Mouse (Mus musculus): Measurements from ENCODE around the gene Foxp1. TPM values are rescaled to one million over a fixed set of nuclear protein-coding genes. Genes with fewer than 3 reads are reported as not detected.

Foxp1 gene
- total RNA-seq, 2 experiments from 2014 or later = 35.0 to 46.2 TPM

DNA sequence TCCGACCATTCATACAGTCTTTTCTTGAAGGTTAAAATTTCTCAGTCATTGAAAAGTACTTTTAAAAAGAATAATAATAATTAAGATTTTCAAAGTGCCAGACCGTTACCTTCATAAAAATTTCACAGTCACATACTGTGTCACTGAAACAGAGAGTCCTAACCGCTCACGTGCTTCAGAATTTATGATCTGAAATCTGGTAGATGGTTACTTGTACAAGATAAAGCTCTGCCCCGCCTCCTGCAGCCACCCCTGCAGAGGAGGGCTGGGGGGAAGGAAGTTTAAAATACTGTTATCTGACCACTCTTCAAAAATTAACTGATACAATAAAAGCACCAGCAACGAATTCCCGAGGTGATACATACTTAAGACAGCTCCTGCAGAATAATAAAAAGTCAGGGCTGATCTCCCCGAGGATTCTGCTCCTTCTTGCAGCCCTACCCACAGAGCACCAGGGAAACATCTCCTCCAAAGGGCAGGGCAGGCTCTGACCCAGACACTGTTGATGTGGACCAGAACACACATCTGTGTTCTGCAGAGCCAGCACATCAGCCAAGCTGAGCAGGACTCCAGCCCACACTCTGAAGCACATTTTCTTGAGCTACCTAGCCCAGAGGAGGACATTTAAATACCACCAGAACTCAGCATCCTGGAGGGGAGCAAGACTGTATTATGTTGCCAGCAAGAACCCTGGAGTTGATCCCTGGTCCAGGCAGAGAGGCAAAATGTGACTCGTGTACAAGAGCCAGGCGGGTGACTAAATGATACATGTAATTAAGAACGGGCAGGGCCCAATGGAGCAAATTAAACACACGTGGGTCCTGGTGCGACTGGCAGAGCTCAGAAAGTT is 316.7 kb downstream of the Foxp1 start:
- peak; percentile 51 for ATAC-seq (replicated peaks; ENCODE audit: low FRiP score, low TSS enrichment, poor library complexity, severe bottlenecking)

GRCm38 (mm10) chr6:99204780-99205586 is 317.5 kb downstream of the Foxp1 start:
- no peak for ATAC-seq (replicated peaks; ENCODE audit: low FRiP score, low TSS enrichment, poor library complexity, severe bottlenecking)

DNA sequence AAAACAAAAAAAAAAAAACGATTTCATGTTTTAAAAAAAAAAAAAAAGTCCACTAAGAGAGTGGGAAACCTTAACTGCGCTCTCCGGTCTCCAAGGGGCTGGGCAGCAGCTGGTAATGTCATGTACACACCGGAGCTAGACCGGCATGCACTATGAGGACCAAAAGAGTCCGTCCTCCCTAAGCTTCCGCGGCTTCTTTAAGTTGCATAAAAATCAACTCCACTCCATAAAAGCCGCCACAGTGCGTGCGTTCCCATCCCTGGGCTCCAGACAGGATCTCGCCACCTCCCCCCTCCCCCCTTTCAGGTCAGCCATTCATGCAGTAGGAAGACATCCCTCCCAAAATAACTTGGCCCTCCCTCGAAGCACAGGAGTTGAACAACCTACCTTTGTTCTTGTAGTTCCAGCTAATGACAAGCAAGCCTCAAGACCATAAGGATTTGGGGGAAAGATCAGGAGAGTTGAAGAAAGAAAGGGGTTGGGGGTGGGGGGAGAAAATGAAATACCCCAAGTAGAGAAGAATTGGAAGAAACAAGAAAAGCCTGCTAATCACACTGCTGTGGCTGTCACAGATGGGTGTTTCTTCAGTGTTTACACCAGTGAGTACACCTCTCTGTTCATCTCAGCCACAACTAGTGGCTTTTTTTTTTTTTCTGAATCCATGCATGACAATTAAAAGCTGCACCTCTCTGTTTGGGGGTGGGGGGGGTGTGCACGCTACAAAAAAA is 318.3 kb downstream of the Foxp1 start:
- no peak for ATAC-seq (replicated peaks; ENCODE audit: low FRiP score, low TSS enrichment, poor library complexity, severe bottlenecking)

DNA sequence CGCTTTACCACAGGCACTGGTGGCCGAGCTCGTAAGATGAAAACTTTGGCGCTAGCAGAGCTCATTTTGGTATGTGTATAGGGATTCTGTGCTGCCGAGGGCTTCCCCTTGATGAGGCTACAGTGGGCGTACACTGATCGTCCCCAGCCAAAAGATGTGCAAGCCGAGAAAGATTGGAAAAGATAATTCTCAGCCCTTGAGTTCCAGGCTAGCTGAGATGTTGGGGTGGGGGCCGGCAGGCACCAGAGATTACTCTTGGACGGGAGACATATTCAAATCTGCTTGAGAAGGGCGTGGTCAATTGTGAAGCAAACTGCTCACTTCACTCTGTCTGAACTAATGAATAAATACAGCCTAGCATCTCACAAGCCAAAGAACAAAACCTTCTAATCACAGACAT is 319.3 kb downstream of the Foxp1 start:
- 0 out of 2 replicates have a peak, but pooled peaks have one; percentile 27 for ATAC-seq (replicated peaks; ENCODE audit: low FRiP score, low TSS enrichment, poor library complexity, severe bottlenecking)

GRCm38 (mm10) chr6:99202781-99203180 is 319.7 kb downstream of the Foxp1 start:
- ATAC-seq (replicated peaks; ENCODE audit: low FRiP score, low TSS enrichment, poor library complexity, severe bottlenecking) = no peak

DNA sequence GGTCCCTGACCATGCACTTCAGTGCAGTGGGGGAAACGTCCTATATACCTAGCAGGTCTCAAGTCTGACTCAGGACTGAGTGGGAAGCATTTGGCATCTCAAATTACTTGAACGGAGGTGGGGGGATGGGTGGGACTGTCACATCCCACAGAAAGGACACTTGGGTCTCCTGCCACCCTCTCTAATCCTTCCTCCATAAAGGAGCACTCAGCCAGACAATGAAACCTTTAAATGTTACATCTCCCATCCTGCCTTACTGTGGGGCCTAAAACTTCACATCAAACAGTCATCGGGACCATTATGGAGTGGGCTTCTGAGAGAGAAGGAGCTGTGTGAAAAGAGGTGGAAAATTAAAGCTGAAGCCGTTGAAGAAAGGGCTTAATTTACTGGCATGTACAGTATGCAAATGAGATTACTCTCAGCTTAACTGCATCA is 321.2 kb downstream of the Foxp1 start:
- no peak for ATAC-seq (replicated peaks; ENCODE audit: low FRiP score, low TSS enrichment, poor library complexity, severe bottlenecking)

- no peak for ATAC-seq (replicated peaks; ENCODE audit: low FRiP score, low TSS enrichment, poor library complexity, severe bottlenecking)
Observed at GRCm38 (mm10) chr6:99200656-99201055, 321.9 kb downstream of the Foxp1 start.

DNA sequence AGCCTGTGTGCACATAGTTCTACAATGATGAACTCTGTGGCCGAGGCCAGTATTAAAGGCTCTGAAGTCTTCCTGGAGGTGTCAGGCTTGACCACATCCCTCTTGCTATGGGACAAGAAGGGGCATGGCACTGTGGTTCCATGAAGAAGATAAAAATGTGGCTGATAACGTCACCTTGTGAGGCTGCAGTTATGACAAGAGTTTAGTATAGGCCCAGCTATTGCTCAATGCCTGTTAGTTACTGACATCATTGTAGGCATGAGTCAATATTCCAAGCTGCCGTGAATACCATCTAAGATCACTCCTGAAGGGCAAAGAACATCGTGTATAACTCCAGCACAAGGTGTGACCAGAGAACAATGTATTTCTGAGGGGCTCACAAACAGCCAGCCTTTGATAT is 323.2 kb downstream of the Foxp1 start:
- no peak for ATAC-seq (replicated peaks; ENCODE audit: low FRiP score, low TSS enrichment, poor library complexity, severe bottlenecking)

DNA sequence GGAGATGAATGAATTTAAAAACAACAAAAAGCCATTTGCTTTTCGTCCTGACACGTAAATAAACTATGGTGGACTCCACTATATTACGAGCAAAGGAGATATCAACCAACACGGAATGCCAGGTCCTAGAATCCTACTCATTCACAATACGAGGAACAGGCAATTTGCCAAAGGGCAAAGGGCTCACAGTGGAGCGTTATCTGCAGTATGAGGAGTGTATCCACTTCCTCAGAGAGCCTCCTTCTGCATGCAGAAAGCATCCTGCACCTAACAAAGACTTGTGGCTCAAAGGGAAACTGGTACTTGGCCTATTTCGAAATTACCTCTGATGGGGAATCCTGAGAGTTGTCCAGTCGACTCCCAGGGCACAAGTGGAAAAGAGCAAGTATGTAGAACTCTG is 328.8 kb downstream of the Foxp1 start:
- peak; percentile 69 for ATAC-seq (replicated peaks; ENCODE audit: low FRiP score, low TSS enrichment, poor library complexity, severe bottlenecking)

GRCm38 (mm10) chr6:99191636-99192137 is 330.8 kb downstream of the Foxp1 start:
- no peak for ATAC-seq (replicated peaks; ENCODE audit: low FRiP score, low TSS enrichment, poor library complexity, severe bottlenecking)

GRCm38 (mm10) chr6:99191041-99191635 is 331.4 kb downstream of the Foxp1 start:
- no peak for ATAC-seq (replicated peaks; ENCODE audit: low FRiP score, low TSS enrichment, poor library complexity, severe bottlenecking)

- ATAC-seq (replicated peaks; ENCODE audit: low FRiP score, low TSS enrichment, poor library complexity, severe bottlenecking) = no peak
Observed at GRCm38 (mm10) chr6:99189967-99190366, 332.6 kb downstream of the Foxp1 start.

DNA sequence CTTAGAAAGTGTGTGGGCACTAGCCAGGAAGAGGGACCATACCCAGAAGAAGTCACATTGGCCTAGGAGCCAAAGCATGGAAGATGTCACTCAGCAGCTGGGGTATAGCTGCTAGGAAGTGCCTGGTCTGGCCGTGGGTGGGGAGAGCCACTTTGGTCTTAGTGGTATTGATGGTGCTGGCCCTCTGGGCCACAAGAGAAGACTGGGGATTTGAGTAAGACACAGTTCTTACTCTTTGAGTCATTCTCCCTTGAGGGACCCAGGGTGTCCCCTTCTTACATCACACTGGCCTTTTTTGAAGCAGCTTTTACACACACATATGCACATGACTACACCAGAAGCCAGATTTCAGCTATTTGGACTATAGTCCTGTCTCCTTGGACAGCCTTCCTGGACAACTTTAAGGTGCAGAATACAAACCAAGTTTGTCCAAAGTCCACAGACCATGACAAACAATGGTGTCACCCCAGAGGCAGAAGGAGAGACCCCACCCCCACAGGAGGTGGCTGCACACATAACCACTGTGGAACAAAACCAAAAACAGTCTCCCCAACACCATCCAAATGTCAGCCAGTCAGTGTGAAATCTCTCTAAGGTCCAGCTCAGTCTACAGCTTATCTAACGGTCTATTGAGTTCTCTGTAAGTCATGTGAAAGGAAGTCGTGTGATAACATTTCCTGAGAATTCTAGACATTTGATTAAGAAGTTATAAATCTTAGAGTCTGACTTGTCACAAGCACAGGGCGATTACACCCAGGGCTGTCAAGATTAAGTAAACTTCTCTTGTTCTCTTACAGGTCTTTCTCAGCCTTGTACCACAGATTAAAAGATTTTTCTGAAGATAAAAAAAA is 333.9 kb downstream of the Foxp1 start:
- ATAC-seq (replicated peaks; ENCODE audit: low FRiP score, low TSS enrichment, poor library complexity, severe bottlenecking) = no peak

DNA sequence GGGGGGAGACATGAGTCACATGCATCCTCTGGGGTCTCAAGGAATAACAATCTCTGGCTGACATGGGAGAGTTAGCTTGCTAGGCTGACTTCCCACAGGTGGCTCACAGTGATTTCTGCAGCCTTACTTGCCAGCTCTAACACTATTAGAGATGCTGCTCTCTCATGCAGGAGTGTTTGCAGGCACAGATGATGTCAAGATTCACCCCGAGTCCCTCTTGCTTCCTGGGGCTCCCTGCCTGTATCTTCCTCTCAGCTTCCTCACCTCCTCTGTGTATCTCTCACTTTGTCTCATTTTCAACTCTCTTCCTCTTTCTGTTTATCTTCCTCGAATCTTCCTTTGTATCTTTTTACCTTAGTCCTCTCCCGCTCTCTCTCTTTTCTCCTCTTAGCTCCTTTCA is 334.6 kb downstream of the Foxp1 start:
- no peak for ATAC-seq (replicated peaks; ENCODE audit: low FRiP score, low TSS enrichment, poor library complexity, severe bottlenecking)

GRCm38 (mm10) chr6:99187415-99187814 is 335.1 kb downstream of the Foxp1 start:
- no peak for ATAC-seq (replicated peaks; ENCODE audit: low FRiP score, low TSS enrichment, poor library complexity, severe bottlenecking)

DNA sequence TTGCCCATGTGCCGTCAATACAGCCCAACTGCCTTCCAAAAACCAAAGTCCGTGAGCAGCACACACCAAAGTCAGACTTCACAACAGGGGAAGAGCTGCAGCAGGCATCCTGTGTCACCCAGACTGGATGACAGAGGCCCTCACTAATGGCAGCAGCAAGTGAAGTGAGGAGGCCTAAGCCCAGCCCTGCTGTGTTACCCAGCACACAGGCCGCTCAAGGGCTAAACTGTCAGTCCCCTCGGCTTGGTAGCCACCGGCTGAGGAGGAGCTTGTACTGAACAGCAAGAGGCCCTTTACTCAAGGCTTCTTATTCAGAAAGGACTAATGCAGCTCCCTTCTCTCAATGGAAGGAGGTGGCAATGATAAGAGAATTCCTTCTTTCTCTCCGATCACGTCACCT is 336.0 kb downstream of the Foxp1 start:
- no peak for ATAC-seq (replicated peaks; ENCODE audit: low FRiP score, low TSS enrichment, poor library complexity, severe bottlenecking)

GRCm38 (mm10) chr6:99185797-99186196 is 336.7 kb downstream of the Foxp1 start:
- peak; percentile 75 for ATAC-seq (replicated peaks; ENCODE audit: low FRiP score, low TSS enrichment, poor library complexity, severe bottlenecking)

- ATAC-seq (replicated peaks; ENCODE audit: low FRiP score, low TSS enrichment, poor library complexity, severe bottlenecking) = no peak
Observed at GRCm38 (mm10) chr6:99184051-99184450, 338.5 kb downstream of the Foxp1 start.
